In the genomic region with DNA sequence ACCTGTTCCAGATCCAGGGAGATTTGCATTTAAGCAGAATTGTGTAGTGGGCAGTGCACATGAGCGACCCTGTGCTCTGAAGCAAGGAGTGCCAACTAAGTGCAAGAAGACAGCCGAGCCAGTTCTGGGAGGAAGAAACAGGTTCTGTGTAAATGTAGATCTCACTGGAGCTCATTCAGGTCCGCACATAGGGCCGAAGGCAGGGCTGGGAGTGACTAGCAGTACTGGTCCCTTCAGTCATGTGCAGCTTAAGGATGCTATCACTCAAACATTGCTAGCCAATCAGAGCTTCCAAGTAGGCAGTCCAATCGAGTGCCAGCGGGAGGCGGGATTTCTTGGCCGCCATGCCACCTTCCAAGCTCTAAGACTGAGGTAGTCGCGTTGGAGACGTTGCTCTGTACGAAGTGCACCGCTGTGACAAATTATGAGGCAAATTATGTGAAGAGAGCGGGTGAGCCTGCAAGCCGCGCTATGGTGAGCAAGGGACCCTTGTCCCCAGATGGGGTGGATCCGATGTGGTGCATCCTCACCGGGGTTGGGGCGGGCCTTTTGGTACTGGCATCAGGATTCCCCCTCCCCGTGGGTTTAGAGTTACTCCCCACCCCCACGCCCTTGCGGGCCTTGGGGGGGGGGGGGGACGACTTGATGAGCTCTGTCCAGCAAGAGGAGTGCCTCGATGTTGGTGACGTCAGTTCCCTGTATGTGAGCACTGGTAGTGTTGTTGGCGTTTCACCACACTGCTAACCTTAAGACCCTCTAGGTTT, we compare ENCODE assay signal across 8 mouse cellular contexts. TPM values are rescaled to one million over a fixed set of nuclear protein-coding genes. Genes with fewer than 3 reads are reported as not detected.
DNase-seq lines count a peak whose midpoint lies in the region; ATAC-seq and TF ChIP-seq lines count a peak whose summit lies in the region.

No protein-coding gene starts in this region.

- ATAC-seq in heart, embryonic 11.5 days (replicated peaks; ENCODE audit: insufficient number of reproducible peaks, low FRiP score, low TSS enrichment) = peak; percentile 97
- ATAC-seq in kidney, embryonic 16.5 days (ENCODE audit: low FRiP score, low TSS enrichment) = peak; percentile 98

- peak overlapping the region; percentile 32 for H3K4me3 ChIP-seq in C2C12 (ENCODE audit: insufficient read depth, poor library complexity, severe bottlenecking)
- peak overlapping the region; percentile 67 for H3K4me3 ChIP-seq in erythroblast, embryonic 14.5 days (replicated peaks)
- H3K4me3 ChIP-seq in heart, embryonic 11.5 days (ENCODE audit: low read depth, low read length) = peak overlapping the region; percentile 71
- H3K4me3 ChIP-seq in kidney, embryonic 16.5 days (ENCODE audit: low read length) = peak overlapping the region; percentile 70
- H3K4me3 ChIP-seq in liver, adult 2 months (ENCODE audit: insufficient read depth, low read depth, low read length) = peak overlapping the region; percentile 82
- H3K4me3 ChIP-seq in myocyte = peak overlapping the region; percentile 42

- H3K27ac ChIP-seq in heart, embryonic 11.5 days (ENCODE audit: low read depth, low read length) = peak overlapping the region; percentile 94
- peak overlapping the region; percentile 96 for H3K27ac ChIP-seq in kidney, embryonic 16.5 days (ENCODE audit: low read length)
- peak overlapping the region; percentile 35 for H3K27ac ChIP-seq in liver, adult 2 months (replicated peaks; ENCODE audit: insufficient read depth, low read depth, low read length)

- H3K4me2 ChIP-seq in heart, embryonic 11.5 days = peak overlapping the region; percentile 96
- peak overlapping the region; percentile 71 for H3K4me2 ChIP-seq in kidney, embryonic 16.5 days (replicated peaks; ENCODE audit: low read depth, low read length)
- peak overlapping the region; percentile 94 for H3K4me2 ChIP-seq in myocyte (ENCODE audit: low read depth)

- TF ChIP-seq POLR2A in brain, embryonic 14.5 days (IDR thresholded peaks at IDR 0.05; ENCODE audit: borderline replicate concordance, extremely low read depth, insufficient read depth, insufficient read length, poor library complexity, severe bottlenecking) = no peak; the same call in 1 of the 2 replicates
- no peak for TF ChIP-seq POLR2A in liver, adult 2 months (IDR thresholded peaks at IDR 0.05; ENCODE audit: extremely low read depth, insufficient read depth, low read length)
- TF ChIP-seq POLR2A in myocyte (IDR thresholded peaks at IDR 0.05; ENCODE audit: insufficient read length, low read depth) = peak; percentile 55

- H3K79me3 ChIP-seq in C2C12 (ENCODE audit: low read depth) = no peaks in the 10 kb centered on the region

- peak overlapping the region; percentile 79 for H3K9ac ChIP-seq in heart, embryonic 11.5 days (ENCODE audit: low read depth, low read length)
- H3K9ac ChIP-seq in kidney, embryonic 16.5 days (replicated peaks; ENCODE audit: low read length) = peak overlapping the region; percentile 83
- peak overlapping the region; percentile 63 for H3K9ac ChIP-seq in liver, adult 2 months (ENCODE audit: low read depth, low read length)

- peak overlapping the region; percentile 61 for H3ac ChIP-seq in C2C12 (ENCODE audit: control insufficient read depth, insufficient read length, low read depth)
- no peak overlapping the region for H3ac ChIP-seq in myocyte (ENCODE audit: control insufficient read depth, insufficient read length)

- peaks cover 14% of the 10 kb centered on the region for H3K79me2 ChIP-seq in C2C12 (ENCODE audit: control insufficient read depth, insufficient read depth)
- no peaks in the 10 kb centered on the region for H3K79me2 ChIP-seq in liver, adult 2 months (ENCODE audit: control insufficient read depth, insufficient read depth, low read length)
- no peaks in the 10 kb centered on the region for H3K79me2 ChIP-seq in myocyte (ENCODE audit: control insufficient read depth, insufficient read depth)

- no peaks in the 10 kb centered on the region for H3K27me3 ChIP-seq in C2C12 (ENCODE audit: control insufficient read depth, insufficient read depth, insufficient read length)
- H3K27me3 ChIP-seq in erythroblast, embryonic 14.5 days (ENCODE audit: control insufficient read depth) = no peaks in the 10 kb centered on the region
- no peaks in the 10 kb centered on the region for H3K27me3 ChIP-seq in heart, embryonic 11.5 days (ENCODE audit: control insufficient read depth, insufficient read depth, low read length)
- no peaks in the 10 kb centered on the region for H3K27me3 ChIP-seq in kidney, embryonic 16.5 days (ENCODE audit: insufficient read depth, low read length)
- H3K27me3 ChIP-seq in liver, adult 2 months (ENCODE audit: control insufficient read depth, insufficient read depth, low read length) = no peaks in the 10 kb centered on the region
- no peaks in the 10 kb centered on the region for H3K27me3 ChIP-seq in myocyte (ENCODE audit: control insufficient read depth, insufficient read depth, insufficient read length)
- H3K27me3 ChIP-seq in splenic B cell, adult 2 months (ENCODE audit: control insufficient read depth, insufficient read depth, low read length, poor library complexity, severe bottlenecking) = no peaks in the 10 kb centered on the region

- peaks cover 25% of the 10 kb centered on the region for H3K4me1 ChIP-seq in erythroblast, embryonic 14.5 days (ENCODE audit: control insufficient read depth)
- H3K4me1 ChIP-seq in heart, embryonic 11.5 days (ENCODE audit: control insufficient read depth, insufficient read depth, low read length) = peaks cover 4% of the 10 kb centered on the region; the same call in 1 of the 2 replicates
- H3K4me1 ChIP-seq in kidney, embryonic 16.5 days (ENCODE audit: insufficient read depth, low read length) = peaks cover 4% of the 10 kb centered on the region; the same call in 1 of the 2 replicates
- H3K4me1 ChIP-seq in liver, adult 2 months (ENCODE audit: control insufficient read depth, insufficient read depth, low read length) = no peaks in the 10 kb centered on the region

- peak; percentile 99 for DNase-seq in brain, embryonic 14.5 days (ENCODE audit: low read depth)
- DNase-seq in liver, adult 2 months (ENCODE audit: extremely low read depth, low read depth, low spot score) = peak; percentile 84
- DNase-seq in splenic B cell, adult 2 months (ENCODE audit: low read depth, low spot score) = peak; percentile 94

- H3K9me3 ChIP-seq in erythroblast, embryonic 14.5 days (ENCODE audit: control insufficient read depth, low read length) = no peaks in the 10 kb centered on the region
- H3K9me3 ChIP-seq in heart, embryonic 11.5 days (replicated peaks; ENCODE audit: control insufficient read depth, low read length) = no peaks in the 10 kb centered on the region
- peaks cover 13% of the 10 kb centered on the region for H3K9me3 ChIP-seq in kidney, embryonic 16.5 days (ENCODE audit: low read length)

- H3K36me3 ChIP-seq in C2C12 (ENCODE audit: control insufficient read depth, insufficient read depth) (peaks cover 3% of the 10 kb centered on the region), myocyte (ENCODE audit: control insufficient read depth, insufficient read depth) (no peaks in the 10 kb centered on the region)
- H3K36me3 ChIP-seq in erythroblast, embryonic 14.5 days (ENCODE audit: control insufficient read depth) = peaks cover 15% of the 10 kb centered on the region
- peaks cover 13% of the 10 kb centered on the region for H3K36me3 ChIP-seq in heart, embryonic 11.5 days (ENCODE audit: control insufficient read depth, insufficient read depth, low read length)
- H3K36me3 ChIP-seq in kidney, embryonic 16.5 days (ENCODE audit: insufficient read depth, low read length) = peaks cover 31% of the 10 kb centered on the region
- H3K36me3 ChIP-seq in liver, adult 2 months (ENCODE audit: control insufficient read depth, insufficient read depth, low read length) = no peaks in the 10 kb centered on the region
- no peaks in the 10 kb centered on the region for H3K36me3 ChIP-seq in splenic B cell, adult 2 months (ENCODE audit: control insufficient read depth, insufficient read depth, low read length, poor library complexity, severe bottlenecking)

- TF ChIP-seq CTCF in C2C12 (IDR thresholded peaks at IDR 0.05; ENCODE audit: control insufficient read depth, insufficient read depth, insufficient read length) = no peak
- TF ChIP-seq CTCF in brain, embryonic 14.5 days (IDR thresholded peaks at IDR 0.05; ENCODE audit: borderline replicate concordance, extremely low read depth, insufficient read depth, insufficient read length) = peak; percentile 16; the same call in 1 of the 2 replicates
- no peak for TF ChIP-seq CTCF in liver, adult 2 months (IDR thresholded peaks at IDR 0.05; ENCODE audit: low read depth, low read length)

- WGBS in heart, embryonic 11.5 days (ENCODE audit: insufficient replicate concordance) = under 1% methylated on average over 26 of the region's 26 CpGs
- WGBS in kidney, embryonic 16.5 days = under 1% methylated on average over 23 of the region's 26 CpGs
- 1% methylated on average over 25 of the region's 26 CpGs for WGBS in liver, adult 2 months

RNA-seq across cellular contexts. Expression of a gene that starts 0.4 kb away (rescaled TPM):
- 1.5 TPM for polyA plus RNA-seq in C2C12 (2012; fragmentation: generic; extraction: Trizol)
- 16.1 and 18.5 TPM in 2 replicates for polyA plus RNA-seq in brain, embryonic 14.5 days (2012; rRNA removed)
- polyA plus RNA-seq in erythroblast, embryonic 14.5 days (2012) = not detected in 2 replicates
- 5.9 and 6.3 TPM in 2 replicates for polyA plus RNA-seq in heart, embryonic 11.5 days (2014; fragmentation: Nextera tagmentation; extraction: Ambion mirVana)
- 12.6 and 13.5 TPM in 2 replicates for polyA plus RNA-seq in kidney, embryonic 16.5 days (2015; fragmentation: Nextera tagmentation; extraction: Ambion mirVana)
- 2.6 and 3.5 TPM in 2 replicates for total RNA-seq in liver, adult 2 months (2014; rRNA removed)
- 0.13 and 0.55 TPM in 2 replicates for polyA plus RNA-seq in liver, adult 2 months (2012; rRNA removed)
- 1.4 TPM for polyA plus RNA-seq in myocyte (2012; fragmentation: generic; extraction: Trizol)

RNA-seq across cellular contexts. Expression of a gene that starts 34.4 kb away (rescaled TPM):
- polyA plus RNA-seq in C2C12 (2012; fragmentation: generic; extraction: Trizol) (2.3 TPM), myocyte (2012; fragmentation: generic; extraction: Trizol) (1.5 TPM)
- polyA plus RNA-seq in brain, embryonic 14.5 days (2012; rRNA removed) = 15.2 and 16.1 TPM in 2 replicates
- not detected in 2 replicates for polyA plus RNA-seq in erythroblast, embryonic 14.5 days (2012)
- polyA plus RNA-seq in heart, embryonic 11.5 days (2014; fragmentation: Nextera tagmentation; extraction: Ambion mirVana) = 10.0 and 10.1 TPM in 2 replicates
- 13.6 and 14.6 TPM in 2 replicates for polyA plus RNA-seq in kidney, embryonic 16.5 days (2015; fragmentation: Nextera tagmentation; extraction: Ambion mirVana)
- 6.8 and 10.0 TPM in 2 replicates for total RNA-seq in liver, adult 2 months (2014; rRNA removed)
- polyA plus RNA-seq in liver, adult 2 months (2012; rRNA removed) = 2.1 and 2.3 TPM in 2 replicates

RNA-seq across cellular contexts. Expression of a gene that starts 59.9 kb away (rescaled TPM):
- polyA plus RNA-seq in C2C12 (2012; fragmentation: generic; extraction: Trizol) (0.08 TPM), myocyte (2012; fragmentation: generic; extraction: Trizol) (0.22 TPM)
- not detected in 2 replicates for polyA plus RNA-seq in brain, embryonic 14.5 days (2012; rRNA removed)
- polyA plus RNA-seq in erythroblast, embryonic 14.5 days (2012) = not detected in 2 replicates
- 0.11 and 0.41 TPM in 2 replicates for polyA plus RNA-seq in heart, embryonic 11.5 days (2014; fragmentation: Nextera tagmentation; extraction: Ambion mirVana)
- 0.11 TPM in 1 of 2 replicates, not detected in the other for polyA plus RNA-seq in kidney, embryonic 16.5 days (2015; fragmentation: Nextera tagmentation; extraction: Ambion mirVana)
- total RNA-seq in liver, adult 2 months (2014; rRNA removed) = not detected in 2 replicates
- not detected in 2 replicates for polyA plus RNA-seq in liver, adult 2 months (2012; rRNA removed)

Comparison
In these comparisons a context has a peak if more than half of its experiments do, and no peak if none do; other contexts are left out.
1. Peak in every context shown above with its lines: DNase-seq, ATAC-seq, H3K4me3 ChIP-seq and H3K27ac ChIP-seq.
2. H3K4me3 ChIP-seq: peak in every context shown above with its lines; median percentile 82 in liver, adult 2 months; 71 in heart, embryonic 11.5 days; 70 in kidney, embryonic 16.5 days; 67 in erythroblast, embryonic 14.5 days; 42 in myocyte; 32 in C2C12.
3. H3K27ac ChIP-seq: peak in every context shown above with its lines; median percentile 96 in kidney, embryonic 16.5 days; 94 in heart, embryonic 11.5 days; 35 in liver, adult 2 months.